Mouse (Mus musculus) thymus, postnatal 25 days (tissue): ENCODE data around the gene Zfhx3.

ENCODE experiments used
- DNase-seq: peaks from one replicate; pipeline ENCODE4 v3.0.0; 2022

Gene Zfhx3

DNA sequence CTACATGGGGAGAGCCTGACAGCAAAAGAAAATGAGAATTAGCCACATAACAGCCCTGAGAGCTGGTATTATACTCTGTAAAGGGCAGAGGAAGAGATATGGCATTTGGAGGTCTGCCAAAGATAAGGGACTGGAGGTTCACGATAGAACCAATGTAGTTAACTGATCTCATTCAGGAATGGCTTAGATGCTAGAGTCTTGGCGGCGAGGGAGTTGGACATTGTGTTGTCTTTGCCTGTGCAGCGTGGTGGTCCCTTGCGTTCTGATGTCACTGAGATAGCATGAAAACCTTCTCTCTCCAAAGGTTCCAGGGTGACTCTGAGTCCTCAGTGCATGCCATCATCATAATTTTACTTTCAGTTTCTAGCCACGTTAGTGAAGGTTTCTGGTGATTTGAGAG, 657.1 kb downstream of the Zfhx3 start:
- no peak for DNase-seq

GRCm38 (mm10) chr8:108608678-108609077, 666.2 kb downstream of the Zfhx3 start:
- no peak for DNase-seq

GRCm38 (mm10) chr8:108609114-108609513, 666.7 kb downstream of the Zfhx3 start:
- no peak for DNase-seq

DNA sequence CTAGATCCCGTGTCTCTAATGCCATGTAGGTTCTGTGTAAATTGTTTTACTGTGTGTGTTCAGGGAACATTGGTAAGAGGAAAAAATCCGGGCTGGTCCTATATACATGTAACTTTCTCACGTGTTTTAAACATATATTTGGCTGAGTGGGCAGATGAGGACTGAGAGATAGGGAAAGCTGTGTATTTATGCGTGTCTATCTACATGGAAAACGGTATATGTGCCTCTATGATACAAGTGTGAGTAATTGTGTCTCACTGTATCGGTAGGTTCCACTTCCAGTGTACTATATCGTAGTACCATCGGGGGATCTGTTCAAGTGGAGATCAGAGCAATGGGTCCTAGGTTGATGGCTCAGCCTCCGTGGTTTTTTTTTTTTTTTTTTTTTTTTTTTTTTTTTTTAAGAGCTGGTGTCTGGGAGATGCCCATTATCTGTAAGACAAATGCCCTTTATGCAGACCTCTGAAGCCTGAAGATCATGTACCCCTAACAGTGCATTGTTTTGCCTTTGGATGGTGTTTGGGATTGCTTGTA, 668.8 kb downstream of the Zfhx3 start:
- DNase-seq: no peak

DNA sequence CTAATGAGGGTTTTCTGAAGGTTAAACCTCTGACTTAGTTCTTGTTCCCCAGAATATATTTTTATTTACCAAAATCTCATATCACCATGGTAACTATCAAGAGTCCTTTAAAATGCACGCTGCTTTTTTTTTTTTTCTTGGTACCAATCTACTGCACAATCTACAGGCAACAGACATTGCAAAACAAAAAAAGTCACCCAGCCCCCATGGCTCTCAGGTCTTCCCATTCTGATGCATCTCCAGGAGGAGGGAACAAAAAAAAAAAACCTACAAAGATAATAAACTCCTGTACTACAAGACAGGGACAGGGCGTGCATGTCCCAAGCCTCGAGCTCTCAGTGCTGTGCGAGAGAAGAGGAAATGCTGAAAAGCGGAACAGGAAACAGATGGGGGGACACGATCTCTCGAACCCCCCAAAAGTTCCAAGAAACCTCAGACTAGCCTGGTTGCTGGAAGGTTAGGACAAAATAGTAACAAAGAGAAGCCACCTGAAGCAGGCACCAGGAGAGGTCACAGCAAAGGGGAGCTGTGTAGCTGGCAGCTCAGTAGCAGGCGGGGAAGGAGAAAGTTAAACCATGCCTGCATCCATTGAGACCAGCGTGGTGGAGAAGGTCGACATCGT, 669.5 kb downstream of the Zfhx3 start:
- DNase-seq: peak; percentile 33

- no peak for DNase-seq
Observed at GRCm38 (mm10) chr8:108612815-108613214, 670.4 kb downstream of the Zfhx3 start.

- no peak for DNase-seq
Observed at GRCm38 (mm10) chr8:108613280-108613679, 670.8 kb downstream of the Zfhx3 start.

- no peak for DNase-seq
Observed at GRCm38 (mm10) chr8:108621296-108621695, 678.9 kb downstream of the Zfhx3 start.

GRCm38 (mm10) chr8:108623660-108624059, 681.2 kb downstream of the Zfhx3 start:
- DNase-seq: no peak

DNA sequence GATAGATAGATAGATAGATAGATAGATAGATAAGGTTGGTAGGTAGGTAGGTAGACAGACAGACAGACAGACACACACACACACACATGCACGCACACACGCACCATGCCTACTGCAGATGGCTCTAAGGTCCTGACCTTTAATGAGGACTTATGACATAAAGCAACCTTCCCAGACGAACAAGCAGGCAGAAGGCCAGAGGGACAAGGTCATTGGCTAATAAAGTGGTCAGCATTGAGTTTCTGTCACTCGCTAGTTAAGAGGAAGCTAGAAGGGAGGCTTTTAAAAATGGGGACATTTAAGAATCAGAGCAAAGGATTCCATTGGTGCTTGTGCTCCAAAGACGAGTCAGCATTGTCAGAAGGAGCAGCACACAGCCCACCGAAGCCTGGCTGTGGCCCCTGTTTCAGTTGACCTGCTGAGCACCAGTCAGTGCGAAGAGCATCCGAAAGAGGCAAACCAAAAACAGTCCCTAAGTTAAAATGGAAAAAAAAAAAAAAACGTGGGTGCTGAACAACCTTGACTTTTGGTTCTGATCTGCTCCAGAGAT, 683.2 kb downstream of the Zfhx3 start:
- DNase-seq: no peak

DNA sequence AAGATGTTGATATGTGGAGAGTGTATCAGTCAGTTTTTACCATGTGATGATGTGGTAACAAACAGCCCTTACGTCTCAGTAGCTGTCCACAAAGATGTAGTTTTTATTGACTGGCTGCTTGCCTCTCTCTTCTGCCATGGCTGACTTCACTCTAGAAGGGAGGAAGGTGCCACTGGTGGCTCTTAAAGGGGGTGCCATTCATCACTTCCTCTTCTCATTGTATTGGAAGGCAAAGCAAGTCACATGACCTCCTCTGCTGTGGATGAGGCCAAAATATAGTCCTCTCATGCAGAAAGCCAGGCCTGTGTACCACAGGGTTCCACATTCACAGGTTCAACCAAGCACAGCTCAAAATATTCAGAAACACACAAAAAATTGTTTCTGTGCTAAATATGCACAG, 688.6 kb downstream of the Zfhx3 start:
- no peak for DNase-seq

DNA sequence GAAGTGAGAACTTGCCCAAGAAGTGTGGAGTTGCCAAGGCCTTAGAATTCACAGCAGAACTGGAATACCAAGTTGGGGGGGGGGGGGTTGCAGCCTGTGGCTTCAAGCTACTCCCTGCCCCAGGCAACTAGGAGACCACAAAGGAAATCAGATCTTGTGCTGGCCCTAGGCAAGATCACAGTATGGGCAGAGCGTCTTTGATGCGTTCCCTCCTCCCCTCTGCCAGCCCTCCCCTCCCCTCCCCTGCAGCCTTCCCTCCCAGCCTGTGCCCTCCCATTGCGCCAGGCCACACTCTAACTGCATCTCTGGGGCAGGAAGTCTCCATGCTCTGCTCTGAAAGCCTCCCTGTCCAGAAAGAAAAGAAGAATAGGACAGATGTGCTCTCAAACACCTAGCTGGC, 691.8 kb downstream of the Zfhx3 start:
- no peak for DNase-seq

DNA sequence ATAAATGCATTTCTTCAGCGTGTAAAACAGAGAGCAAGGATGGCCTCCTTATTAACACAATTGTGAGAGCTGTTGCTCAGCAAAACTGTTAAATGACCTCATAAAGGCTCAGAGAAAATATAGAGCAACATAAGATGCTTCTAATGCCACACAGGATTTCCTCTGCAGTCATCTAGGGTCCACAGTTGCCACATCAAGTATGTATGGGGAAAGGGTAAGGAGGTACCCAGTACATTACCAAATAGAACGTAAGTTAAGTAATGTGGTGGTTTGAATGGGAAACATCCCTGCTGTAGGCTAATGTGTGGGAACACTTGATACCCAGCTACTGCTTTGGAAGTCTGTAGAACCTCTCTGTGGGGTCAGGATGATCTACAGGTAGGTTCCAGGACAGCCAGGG, 695.4 kb downstream of the Zfhx3 start:
- DNase-seq: no peak

DNA sequence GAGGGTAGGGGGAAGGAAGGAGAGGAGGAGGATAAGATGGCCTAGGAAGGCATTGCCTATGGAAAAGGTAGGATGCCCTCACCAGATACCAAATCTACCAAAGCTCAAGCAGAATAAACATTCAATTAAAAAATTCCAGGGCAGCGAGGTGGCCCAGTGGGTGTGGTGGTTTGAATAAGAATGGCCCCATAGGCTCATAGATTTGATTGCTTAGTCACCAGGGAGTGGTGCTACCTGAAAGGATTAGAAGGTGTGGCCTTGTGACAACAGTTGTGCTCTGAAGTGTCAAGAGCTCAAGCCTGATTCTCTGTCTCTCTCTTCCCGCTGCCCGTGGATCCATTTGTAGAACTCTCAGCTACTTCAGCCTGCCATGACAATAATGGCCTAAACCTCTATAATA, 703.2 kb downstream of the Zfhx3 start:
- DNase-seq: no peak

- no peak for DNase-seq
Observed at GRCm38 (mm10) chr8:108647556-108647955, 705.1 kb downstream of the Zfhx3 start.

DNA sequence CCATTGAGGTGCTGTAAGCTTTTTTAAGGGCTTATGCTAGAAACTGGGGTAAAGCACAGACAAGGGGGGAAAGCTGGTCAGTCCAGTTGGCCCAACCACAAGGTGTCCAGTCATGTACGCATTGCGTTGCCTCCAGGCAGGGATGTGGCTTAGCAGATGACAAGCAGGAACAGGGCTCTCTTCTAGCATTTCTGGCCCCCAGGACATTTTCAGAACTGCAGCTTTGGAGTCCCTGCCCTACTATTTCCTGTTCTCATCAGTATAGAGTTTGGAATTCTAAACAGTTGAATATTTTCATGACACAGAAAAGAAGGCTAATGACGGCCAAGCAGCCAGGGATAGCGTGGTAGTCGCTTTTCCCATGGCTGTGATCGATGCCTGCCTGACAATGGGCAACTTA, 706.5 kb downstream of the Zfhx3 start:
- no peak for DNase-seq

- no peak for DNase-seq
Observed at GRCm38 (mm10) chr8:108650837-108651236, 708.4 kb downstream of the Zfhx3 start.

- DNase-seq: no peak
Observed at GRCm38 (mm10) chr8:108661486-108662093, 719.1 kb downstream of the Zfhx3 start.

DNA sequence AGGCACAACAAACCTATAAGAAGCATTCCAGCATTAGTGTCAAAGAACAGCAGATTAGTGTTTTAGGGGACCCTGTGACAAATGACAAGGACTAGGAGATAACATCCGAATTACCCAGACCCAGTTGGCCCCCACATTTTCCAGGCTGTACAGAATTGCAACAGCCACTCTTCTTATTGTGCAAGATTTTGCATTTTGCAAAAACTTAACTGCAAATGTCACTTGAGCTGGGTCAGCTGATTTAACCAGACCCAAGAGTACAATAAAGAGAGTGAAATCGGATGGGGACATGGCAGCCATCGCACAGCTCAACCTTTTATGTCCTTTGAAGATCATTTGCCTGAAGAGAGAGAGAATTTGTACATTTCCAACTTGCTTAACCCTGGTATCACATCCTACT, 720.3 kb downstream of the Zfhx3 start:
- DNase-seq: no peak

GRCm38 (mm10) chr8:108671939-108672515, 729.6 kb downstream of the Zfhx3 start:
- no peak for DNase-seq

- no peak for DNase-seq
Observed at GRCm38 (mm10) chr8:108675001-108675525, 732.6 kb downstream of the Zfhx3 start.

DNA sequence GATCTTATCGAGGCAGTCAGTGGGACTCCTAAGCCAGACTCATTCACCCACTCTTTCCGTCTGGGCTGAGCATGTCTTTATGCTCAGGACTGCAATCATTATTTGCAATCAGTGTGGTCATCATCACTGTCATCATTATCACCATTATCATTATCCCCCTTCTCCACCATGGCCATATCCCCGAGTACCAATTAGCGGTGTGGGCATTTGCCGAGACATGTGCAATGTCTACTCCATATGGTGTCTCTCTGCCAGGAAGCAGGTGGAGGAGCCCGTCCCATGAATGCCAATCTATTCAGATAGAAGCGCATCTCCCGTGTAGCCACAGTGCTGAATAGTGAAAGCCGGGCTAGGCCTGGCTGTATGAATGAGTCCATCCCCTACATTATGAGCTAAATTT, 747.2 kb downstream of the Zfhx3 start:
- no peak for DNase-seq

DNA sequence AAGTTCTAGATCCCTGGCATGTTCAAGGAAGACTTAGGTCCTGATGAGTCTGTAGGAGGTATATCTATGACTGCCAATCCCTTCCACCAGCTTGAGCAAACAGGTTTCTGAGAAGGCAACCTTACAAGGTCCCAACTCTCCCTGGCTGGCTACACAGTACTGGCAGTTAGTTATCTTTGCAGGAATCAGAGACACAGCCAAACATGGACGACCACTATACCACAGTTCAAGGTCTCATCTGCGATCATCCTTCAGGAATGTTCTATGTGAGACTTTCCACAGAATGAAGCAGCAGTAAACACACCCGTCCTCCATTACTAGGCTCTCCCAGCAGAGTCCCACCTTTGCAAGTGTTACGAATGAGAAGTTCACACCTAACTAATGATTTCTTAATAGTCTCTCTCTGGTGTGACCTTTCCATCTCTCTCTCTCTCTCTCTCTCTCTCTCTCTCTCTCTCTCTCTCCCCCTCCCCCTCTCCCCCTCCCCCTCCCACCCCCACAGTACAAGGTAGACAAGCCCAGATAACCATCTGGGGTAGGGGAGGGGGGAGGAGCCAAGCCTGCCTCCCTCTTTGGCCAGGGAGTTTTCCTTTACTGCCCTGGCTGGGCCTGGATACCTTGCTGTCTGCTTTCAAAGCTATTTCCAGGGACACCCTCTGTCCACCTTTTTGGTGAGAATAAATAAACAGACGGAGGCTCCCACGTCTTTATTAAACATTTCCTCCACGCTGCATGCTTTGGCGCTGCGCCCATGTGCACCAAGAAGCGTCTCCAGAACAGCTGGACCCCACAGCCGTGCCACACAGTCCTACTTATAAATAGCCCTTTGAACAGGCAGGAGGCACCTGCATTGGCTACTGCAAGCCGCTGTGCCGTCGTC, 748.4 kb downstream of the Zfhx3 start:
- DNase-seq: no peak
